Mouse (Mus musculus): ENCODE results near the gene Dnajb9.
"Not testable (repeated sequence)": the region's sequence is repeated elsewhere in the genome, so short reads cannot be mapped to it uniquely, and the experiment has no call there.

- not testable (repeated sequence) for TF ChIP-seq CTCF (IDR thresholded peaks at IDR 0.05; ENCODE audit: extremely low read depth, insufficient read depth, insufficient read length, insufficient replicate concordance); POLR2A (IDR thresholded peaks at IDR 0.05; ENCODE audit: low read depth, low read length)
Measured at GRCm38 (mm10) chr12:44221070-44221469, 10.9 kb upstream of the Dnajb9 start, which contains the start of gene Pnpla8.

Data from spleen, adult 2 months (tissue).